Mouse (Mus musculus) liver, postnatal 0 days (tissue): ENCODE measurements at regions not wholly inside any gene's neighbourhood (a gene's known extent, or its start where the extent isn't known, plus 50 kb on each side); places are given as distances from the start of the nearest gene placed in this dataset.

Source experiments
- CTCF ChIP-seq: sonication (generic); IDR thresholded peaks from 2 replicates; pipeline ENCODE4 v1.5.1; 2016; ENCODE audit warnings: antibody characterized with exemption, low read depth
- EP300 ChIP-seq: IDR thresholded peaks from 2 replicates; pipeline ENCODE4 v1.6.1; 2016; ENCODE audit warnings: antibody characterized with exemption, low read depth, mild to moderate bottlenecking

DNA sequence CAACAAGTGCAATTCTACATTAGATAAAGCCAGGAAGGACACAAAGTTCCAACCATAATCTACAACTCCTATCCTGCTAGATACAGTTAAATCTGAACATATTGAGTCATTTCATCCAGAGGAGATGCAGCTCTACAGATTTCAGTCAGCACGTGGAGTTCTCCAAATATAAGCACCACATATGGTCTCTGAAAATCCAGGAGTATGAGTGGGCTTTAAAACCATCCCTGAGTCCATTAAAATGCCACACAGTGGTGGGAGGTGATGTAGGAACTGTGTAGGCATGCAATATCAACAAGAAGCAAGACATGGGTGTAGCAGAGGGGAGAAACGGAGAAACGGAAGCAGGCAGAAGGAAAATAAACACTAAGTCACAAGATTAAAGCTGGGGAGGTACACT lies 232.8 kb upstream of the Zkscan2 start:
- no peak for TF ChIP-seq CTCF
- TF ChIP-seq EP300 = no peak
